Mouse (Mus musculus) liver, embryonic 14.5 days (tissue): ENCODE measurements around the gene Wdr24. TPM values are rescaled to one million over a fixed set of nuclear protein-coding genes. Genes with fewer than 3 reads are reported as not detected.
A peak's percentile ranks its signal among the peaks of the same experiment; 100 is the strongest.

Experiments used
- ATAC-seq: fragments of 200-750 bp; cut with Nextera tagmentation; 2 replicates; pipeline ENCODE4 v1.8.0; 2017; ENCODE audit warnings: moderate number of reproducible peaks, mild to moderate bottlenecking, moderate library complexity; ENCODE audit not compliant: insufficient read depth
- DNase-seq, 3 experiments: peaks; one replicate each; pipeline ENCODE4 v3.0.0-alpha.2; 2012 to 2013; ENCODE audit warnings: low read depth in 3 of 3, low spot score in 3 of 3
- H3K27ac ChIP-seq: fragments of 300-500 bp; sonication (generic); 2 replicates; pipeline ENCODE4 v1.5.1; 2014; ENCODE audit warnings: moderate library complexity, mild to moderate bottlenecking, control low read depth, inconsistent platforms
- H3K27me3 ChIP-seq: fragments of 300-500 bp; sonication (generic); 2 replicates; pipeline ENCODE4 v1.6.1; 2014; ENCODE audit warnings: mild to moderate bottlenecking, low read length, moderate library complexity; ENCODE audit not compliant: control insufficient read depth, insufficient read depth
- H3K36me3 ChIP-seq: fragments of 300-500 bp; sonication (generic); replicated peaks from 2 replicates; pipeline ENCODE4 v1.6.1; 2014; ENCODE audit warnings: low read depth; ENCODE audit not compliant: control insufficient read depth, insufficient read depth
- H3K4me1 ChIP-seq, 2 experiments: fragments of 200-500 bp in 1 of 2; fragments of 300-500 bp in 1 of 2; sonication (generic) in 1 of 2; replicated peaks; 2 replicates each; pipeline ENCODE4 v1.6.1; 2012 to 2014; ENCODE audit warnings: antibody characterized with exemption in 1 of 2, inconsistent platforms in 1 of 2, low read length in 1 of 2; ENCODE audit not compliant: control insufficient read depth in 2 of 2, insufficient read depth in 2 of 2
- H3K4me2 ChIP-seq: fragments of 300-500 bp; sonication (generic); 2 replicates; pipeline ENCODE4 v1.6.1; 2014; ENCODE audit warnings: low read depth, mild to moderate bottlenecking, control low read depth, moderate library complexity
- H3K4me3 ChIP-seq, 2 experiments: fragments of 200-500 bp in 1 of 2; fragments of 300-500 bp in 1 of 2; sonication (generic) in 1 of 2; 2 replicates each; pipeline ENCODE4 v1.5.1; 2012 to 2014; ENCODE audit warnings: low read depth in 2 of 2, low read length in 2 of 2, mild to moderate bottlenecking in 2 of 2, control low read depth in 1 of 2, inconsistent platforms in 1 of 2, moderate library complexity in 1 of 2; ENCODE audit not compliant: insufficient read depth in 1 of 2
- H3K9ac ChIP-seq: fragments of 300-500 bp; sonication (generic); replicated peaks from 2 replicates; pipeline ENCODE4 v1.6.1; 2014; ENCODE audit warnings: mild to moderate bottlenecking, control low read depth, moderate library complexity
- H3K9me3 ChIP-seq: fragments of 300-500 bp; sonication (generic); 2 replicates; pipeline ENCODE4 v1.6.1; 2016; ENCODE audit warnings: low read length, mixed read lengths; ENCODE audit not compliant: control insufficient read depth
- CTCF ChIP-seq: IDR thresholded peaks from 2 replicates; pipeline ENCODE4 v1.5.1; 2016; ENCODE audit warnings: antibody characterized with exemption, low read depth, control low read depth
- EP300 ChIP-seq: IDR thresholded peaks from 2 replicates; pipeline ENCODE4 v1.6.1; 2016; ENCODE audit warnings: antibody characterized with exemption, low read depth
- WGBS: fragments of 180-500 bp; shearing (Covaris S2); extraction: QIAGEN DNeasy Blood & Tissue Kit; methylation state at CpG from one replicate; pipeline ENCODE4 v1.1.7; 2014; ENCODE audit not compliant: insufficient replicate concordance; 5-methylcytosine and 5-hydroxymethylcytosine counted together
- polyA plus RNA-seq, 2 experiments: library from polyadenylated mRNA; depleted of rRNA in 1 of 2; stranded (reverse) in 1 of 2; unstranded in 1 of 2; fragments of >200 nt; fragmentation: Nextera tagmentation in 1 of 2; extraction: Ambion mirVana in 1 of 2; gene quantifications; 2 replicates each; pipeline versions ENCODE4 v1.2.1 to v1.2.3; 2012 to 2014

Gene Wdr24
- polyA plus RNA-seq, 2 experiments: 9.2 to 14.3 TPM

GRCm38 (mm10) chr17:25810890-25811289, 12.5 kb upstream of the Wdr24 start:
- Histone ChIP-seq H3K36me3 (no peaks in the 10 kb centered on the region), H3K27me3 (peaks cover 43% of the 10 kb centered on the region), H3K27ac (no peak overlapping the region), H3K9ac (no peak overlapping the region), H3K9me3 (no peaks in the 10 kb centered on the region), H3K4me1 (no peaks in the 10 kb centered on the region), H3K4me2 (no peak overlapping the region), H3K4me3 (no peak overlapping the region)
- 45% methylated on average over 4 of the region's 4 CpGs for WGBS
- no peak for DNase-seq
- no peak for TF ChIP-seq EP300
- no peak for TF ChIP-seq CTCF
- no peak for ATAC-seq

- DNase-seq: peak in 1 of 3 experiments; percentile 52
- no peak for ATAC-seq
Observed at GRCm38 (mm10) chr17:25813471-25813870, 10.0 kb upstream of the Wdr24 start.

GRCm38 (mm10) chr17:25817662-25818061, 5.8 kb upstream of the Wdr24 start:
- WGBS: 70% methylated on average over 11 of the region's 11 CpGs
- ATAC-seq: no peak

More at GRCm38 (mm10) chr17:25813471-25813870, 10.0 kb upstream of the Wdr24 start:
- Histone ChIP-seq H3K27me3 (peaks cover 42% of the 10 kb centered on the region), H3K9ac (no peak overlapping the region), H3K27ac (no peak overlapping the region), H3K4me3 (no peak overlapping the region), H3K4me1 (no peaks in the 10 kb centered on the region), H3K9me3 (no peaks in the 10 kb centered on the region), H3K36me3 (no peaks in the 10 kb centered on the region), H3K4me2 (no peak overlapping the region)
- WGBS: 4% methylated on average over 20 of the region's 20 CpGs
- TF ChIP-seq EP300: no peak
- peak; percentile 74 for TF ChIP-seq CTCF

GRCm38 (mm10) chr17:25818851-25819780, 4.3 kb upstream of the Wdr24 start:
- Histone ChIP-seq H3K27me3 (peaks cover 30% of the 10 kb centered on the region), H3K27ac (no peak overlapping the region), H3K9ac (no peak overlapping the region), H3K4me2 (peak overlapping the region; percentile 20; the same call in 1 of the 2 replicates), H3K9me3 (no peaks in the 10 kb centered on the region), H3K36me3 (no peaks in the 10 kb centered on the region), H3K4me3 (0 out of 4 replicates have a peak overlapping the region, but pooled peaks of 1 of the 2 experiments have one; percentile 16), H3K4me1 (peaks cover 1 to 5% of the 10 kb centered on the region in 2 experiments; a peak in 3 of 4 replicates)
- WGBS: 6% methylated on average over 46 of the region's 46 CpGs
- ATAC-seq (peak; percentile 44; the same call in 1 of the 2 replicates), DNase-seq (no peak)
- TF ChIP-seq EP300: no peak
- no peak for TF ChIP-seq CTCF

More at GRCm38 (mm10) chr17:25817662-25818061, 5.8 kb upstream of the Wdr24 start:
- H3K36me3 ChIP-seq: no peaks in the 10 kb centered on the region
- no peak overlapping the region for H3K4me3 ChIP-seq
- no peak overlapping the region for H3K4me2 ChIP-seq
- no peak overlapping the region for H3K27ac ChIP-seq
- TF ChIP-seq EP300 (no peak), CTCF (no peak; the same call in 1 of the 2 replicates)
- no peak overlapping the region for H3K9ac ChIP-seq
- no peaks in the 10 kb centered on the region; a peak in 1 of 4 replicates for H3K4me1 ChIP-seq
- no peak for DNase-seq
- peaks cover 32% of the 10 kb centered on the region for H3K27me3 ChIP-seq
- no peaks in the 10 kb centered on the region for H3K9me3 ChIP-seq
